Mouse (Mus musculus): ENCODE data around the gene Kazald1. TPM values are rescaled to one million over a fixed set of nuclear protein-coding genes. Genes with fewer than 3 reads are reported as not detected.

Kazald1 gene
- polyA plus RNA-seq, 1 experiment from 2014 or later, result 11.2 TPM

GRCm38 (mm10) chr19:45040214-45040613 is 34.8 kb upstream of the Kazald1 start:
- no peak for DNase-seq (ENCODE audit: low spot score)
- no peak overlapping the region for H3K9ac ChIP-seq (replicated peaks; ENCODE audit: low read depth)
- H3K4me2 ChIP-seq (replicated peaks; ENCODE audit: low read depth, low read length), result no peak overlapping the region
- H3K4me3 ChIP-seq (ENCODE audit: low read depth, low read length), result no peak overlapping the region
- no peaks in the 10 kb centered on the region for H3K9me3 ChIP-seq (ENCODE audit: low read length)
- TF ChIP-seq CTCF (IDR thresholded peaks at IDR 0.05) (no peak), EP300 (IDR thresholded peaks at IDR 0.05) (no peak)
- peaks cover 9% of the 10 kb centered on the region; the same call in 1 of the 2 replicates for H3K27me3 ChIP-seq (replicated peaks; ENCODE audit: insufficient read depth, low read length)
- no peaks in the 10 kb centered on the region for H3K36me3 ChIP-seq (ENCODE audit: insufficient read depth, low read length)
- no peaks in the 10 kb centered on the region for H3K4me1 ChIP-seq (ENCODE audit: insufficient read depth, low read depth, low read length)
- no peak for ATAC-seq
- no peak overlapping the region for H3K27ac ChIP-seq (ENCODE audit: low read length)
- WGBS, result 49% methylated on average over 12 of the region's 13 CpGs

DNA sequence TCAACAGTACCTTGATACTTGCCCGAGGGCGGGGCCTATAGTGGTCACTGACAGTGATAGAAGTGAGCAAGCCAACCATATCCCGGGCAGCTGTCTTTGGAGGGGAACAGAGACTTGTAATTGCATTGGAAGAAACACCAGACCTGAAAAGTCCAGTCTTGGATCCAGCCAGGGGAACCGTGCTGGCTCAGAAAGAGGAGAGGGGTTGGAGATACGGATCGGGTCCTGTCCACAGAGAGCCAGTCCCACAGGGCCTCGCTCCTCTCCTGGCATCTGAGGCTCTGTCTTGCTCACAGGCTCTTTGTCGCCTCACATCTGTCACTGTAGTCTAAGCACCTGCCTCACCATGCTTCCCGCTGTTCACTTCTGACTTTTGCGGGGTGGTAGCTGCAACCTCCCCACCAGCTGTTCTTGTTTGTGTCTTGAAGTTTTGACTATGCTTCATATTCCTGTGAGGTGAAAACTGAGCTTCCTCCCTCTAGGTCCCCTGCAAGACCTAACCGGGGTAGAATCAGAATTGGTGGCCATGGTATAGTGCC is 30.6 kb upstream of the Kazald1 start:
- no peaks in the 10 kb centered on the region for H3K9me3 ChIP-seq (ENCODE audit: low read length)
- H3K36me3 ChIP-seq (ENCODE audit: insufficient read depth, low read length), result 0 out of 2 replicates have a peak, but pooled peaks cover 4% of the 10 kb centered on the region
- H3K4me3 ChIP-seq (ENCODE audit: low read depth, low read length), result no peak overlapping the region
- no peak overlapping the region for H3K9ac ChIP-seq (replicated peaks; ENCODE audit: low read depth)
- 63% methylated on average over 11 of the region's 11 CpGs for WGBS
- no peak overlapping the region for H3K27ac ChIP-seq (ENCODE audit: low read length)
- ATAC-seq (no peak), DNase-seq (ENCODE audit: low spot score) (no peak)
- TF ChIP-seq CTCF (IDR thresholded peaks at IDR 0.05), result no peak
- no peak for TF ChIP-seq EP300 (IDR thresholded peaks at IDR 0.05)
- peaks cover 7% of the 10 kb centered on the region for H3K4me1 ChIP-seq (ENCODE audit: insufficient read depth, low read depth, low read length)
- no peak overlapping the region for H3K4me2 ChIP-seq (replicated peaks; ENCODE audit: low read depth, low read length)
- peaks cover 17% of the 10 kb centered on the region; the same call in 1 of the 2 replicates for H3K27me3 ChIP-seq (replicated peaks; ENCODE audit: insufficient read depth, low read length)

- H3K4me1 ChIP-seq (ENCODE audit: insufficient read depth, low read depth, low read length), result peaks cover 7% of the 10 kb centered on the region
- no peak for DNase-seq (ENCODE audit: low spot score)
- H3K36me3 ChIP-seq (ENCODE audit: insufficient read depth, low read length), result 0 out of 2 replicates have a peak, but pooled peaks cover 6% of the 10 kb centered on the region
- ATAC-seq, result no peak
- peaks cover 17% of the 10 kb centered on the region; the same call in 1 of the 2 replicates for H3K27me3 ChIP-seq (replicated peaks; ENCODE audit: insufficient read depth, low read length)
- H3K4me2 ChIP-seq (replicated peaks; ENCODE audit: low read depth, low read length), result no peak overlapping the region
- WGBS, result 38% methylated on average over 15 of the region's 15 CpGs
- no peak overlapping the region for H3K9ac ChIP-seq (replicated peaks; ENCODE audit: low read depth)
- no peak overlapping the region for H3K27ac ChIP-seq (ENCODE audit: low read length)
- no peak overlapping the region for H3K4me3 ChIP-seq (ENCODE audit: low read depth, low read length)
- no peak for TF ChIP-seq EP300 (IDR thresholded peaks at IDR 0.05)
- no peak for TF ChIP-seq CTCF (IDR thresholded peaks at IDR 0.05)
- H3K9me3 ChIP-seq (ENCODE audit: low read length), result no peaks in the 10 kb centered on the region
Observed at GRCm38 (mm10) chr19:45045236-45045635, 29.8 kb upstream of the Kazald1 start.

GRCm38 (mm10) chr19:45045651-45046050 is 29.4 kb upstream of the Kazald1 start, which contains the start of gene Pdzd7:
TSS of gene Pdzd7 (minus strand) at chr19:45045717.
- H3K36me3 ChIP-seq (ENCODE audit: insufficient read depth, low read length), result 0 out of 2 replicates have a peak, but pooled peaks cover 6% of the 10 kb centered on the region
- H3K27me3 ChIP-seq (replicated peaks; ENCODE audit: insufficient read depth, low read length), result peaks cover 17% of the 10 kb centered on the region; the same call in 1 of the 2 replicates
- peak within 1 kb of the TSS; percentile 57 for H3K4me3 ChIP-seq (ENCODE audit: low read depth, low read length)
- TF ChIP-seq EP300 (IDR thresholded peaks at IDR 0.05) (no peak), CTCF (IDR thresholded peaks at IDR 0.05) (no peak)
- no peaks in the 10 kb centered on the region for H3K9me3 ChIP-seq (ENCODE audit: low read length)
- H3K4me1 ChIP-seq (ENCODE audit: insufficient read depth, low read depth, low read length), result peaks cover 7% of the 10 kb centered on the region
- 0 out of 2 replicates have a peak within 1 kb of the TSS, but pooled peaks have one; percentile 0 for H3K9ac ChIP-seq (replicated peaks; ENCODE audit: low read depth)
- ATAC-seq, result no peak
- peak within 1 kb of the TSS; percentile 99; the same call in 1 of the 2 replicates for H3K27ac ChIP-seq (ENCODE audit: low read length)
- peak within 1 kb of the TSS; percentile 67 for H3K4me2 ChIP-seq (replicated peaks; ENCODE audit: low read depth, low read length)
- no peak for DNase-seq (ENCODE audit: low spot score)
- WGBS, result 78% methylated on average over 5 of the region's 5 CpGs

GRCm38 (mm10) chr19:45046523-45047321 is 28.3 kb upstream of the Kazald1 start:
- Histone ChIP-seq H3K27ac (ENCODE audit: low read length) (peak overlapping the region; percentile 99), H3K9me3 (ENCODE audit: low read length) (no peaks in the 10 kb centered on the region), H3K4me3 (ENCODE audit: low read depth, low read length) (peak overlapping the region; percentile 57), H3K4me1 (ENCODE audit: insufficient read depth, low read depth, low read length) (peaks cover 7% of the 10 kb centered on the region), H3K36me3 (ENCODE audit: insufficient read depth, low read length) (peaks cover 6% of the 10 kb centered on the region; the same call in 1 of the 2 replicates), H3K27me3 (replicated peaks; ENCODE audit: insufficient read depth, low read length) (peaks cover 17% of the 10 kb centered on the region; the same call in 1 of the 2 replicates), H3K4me2 (replicated peaks; ENCODE audit: low read depth, low read length) (peak overlapping the region; percentile 67), H3K9ac (replicated peaks; ENCODE audit: low read depth) (peak overlapping the region; percentile 9; the same call in 1 of the 2 replicates)
- ATAC-seq, result peak; percentile 49
- TF ChIP-seq CTCF (IDR thresholded peaks at IDR 0.05) (peak; percentile 38), EP300 (IDR thresholded peaks at IDR 0.05) (no peak)
- WGBS, result 2% methylated on average over 34 of the region's 34 CpGs
- peak; percentile 94 for DNase-seq (ENCODE audit: low spot score)

GRCm38 (mm10) chr19:45047417-45047934 is 27.6 kb upstream of the Kazald1 start, which contains the start of gene Sfxn3:
TSS of gene Sfxn3 (plus strand) at chr19:45047503.
- H3K9ac ChIP-seq (replicated peaks; ENCODE audit: low read depth), result peak within 1 kb of the TSS; percentile 65
- H3K27ac ChIP-seq (ENCODE audit: low read length), result peak within 1 kb of the TSS; percentile 99
- peak within 1 kb of the TSS; percentile 57 for H3K4me3 ChIP-seq (ENCODE audit: low read depth, low read length)
- WGBS, result 0% methylated on average over 26 of the region's 26 CpGs
- H3K9me3 ChIP-seq (ENCODE audit: low read length), result no peaks in the 10 kb centered on the region
- peak; percentile 82 for ATAC-seq
- TF ChIP-seq EP300 (IDR thresholded peaks at IDR 0.05), result 0 out of 2 replicates have a peak, but pooled peaks have one; percentile 33
- TF ChIP-seq CTCF (IDR thresholded peaks at IDR 0.05), result peak; percentile 83
- peak within 1 kb of the TSS; percentile 67 for H3K4me2 ChIP-seq (replicated peaks; ENCODE audit: low read depth, low read length)
- peak; percentile 97 for DNase-seq (ENCODE audit: low spot score)
- peaks cover 17% of the 10 kb centered on the region; the same call in 1 of the 2 replicates for H3K27me3 ChIP-seq (replicated peaks; ENCODE audit: insufficient read depth, low read length)
- H3K36me3 ChIP-seq (ENCODE audit: insufficient read depth, low read length), result peaks cover 11% of the 10 kb centered on the region; the same call in 1 of the 2 replicates
- H3K4me1 ChIP-seq (ENCODE audit: insufficient read depth, low read depth, low read length), result peaks cover 7% of the 10 kb centered on the region
